Mouse (Mus musculus) forelimb bud, embryonic 11.5 days (tissue): Measurements from ENCODE around the gene Unk.

Experiments used
- DNase-seq: peaks from one replicate; pipeline ENCODE4 v3.0.0-alpha.2; 2012; ENCODE audit warnings: low read depth, low spot score

Gene Unk

GRCm38 (mm10) chr11:116030088-116030897 lies at the start of gene Unk:
Unk (plus strand) TSS chr11:116030322.
- DNase-seq, result peak; percentile 98

- no peak for DNase-seq
These were observed 47.6 kb upstream of the Unk start for GRCm38 (mm10) chr11:115982472-115982871.

- no peak for DNase-seq
These were observed 46.8 kb upstream of the Unk start for GRCm38 (mm10) chr11:115983291-115983690.

- no peak for DNase-seq
These were observed 40.4 kb upstream of the Unk start for GRCm38 (mm10) chr11:115989686-115990085.

- no peak for DNase-seq
These were observed 38.0 kb upstream of the Unk start for GRCm38 (mm10) chr11:115992098-115992497.

GRCm38 (mm10) chr11:115995256-115995655 lies 34.9 kb upstream of the Unk start:
- no peak for DNase-seq

GRCm38 (mm10) chr11:115997047-115997446 lies 33.1 kb upstream of the Unk start:
- no peak for DNase-seq

GRCm38 (mm10) chr11:115997662-115998061 lies 32.5 kb upstream of the Unk start:
- DNase-seq, result no peak

GRCm38 (mm10) chr11:115999027-115999426 lies 31.1 kb upstream of the Unk start:
- no peak for DNase-seq

GRCm38 (mm10) chr11:115999538-116000143 lies 30.5 kb upstream of the Unk start:
- DNase-seq, result peak; percentile 49

- no peak for DNase-seq
These were observed 29.5 kb upstream of the Unk start for GRCm38 (mm10) chr11:116000607-116001006.

- no peak for DNase-seq
These were observed 28.4 kb upstream of the Unk start for GRCm38 (mm10) chr11:116001725-116002124.

- no peak for DNase-seq
These were observed 27.2 kb upstream of the Unk start for GRCm38 (mm10) chr11:116002894-116003293.

- DNase-seq, result no peak
These were observed 25.8 kb upstream of the Unk start for GRCm38 (mm10) chr11:116004186-116004823.

- DNase-seq, result peak; percentile 58
These were observed 25.1 kb upstream of the Unk start for GRCm38 (mm10) chr11:116004840-116005700.

- DNase-seq, result no peak
These were observed 24.3 kb upstream of the Unk start for GRCm38 (mm10) chr11:116005701-116006419.

GRCm38 (mm10) chr11:116007095-116007850 lies 22.8 kb upstream of the Unk start:
- no peak for DNase-seq

GRCm38 (mm10) chr11:116008411-116008810 lies 21.7 kb upstream of the Unk start:
- DNase-seq, result no peak

- no peak for DNase-seq
These were observed 21.2 kb upstream of the Unk start for GRCm38 (mm10) chr11:116008832-116009375.

GRCm38 (mm10) chr11:116009661-116010060 lies 20.5 kb upstream of the Unk start:
- no peak for DNase-seq
